Mouse (Mus musculus) cortical plate, adult 2 months (tissue): ENCODE data around the gene Ero1lb.
"Not testable (repeated sequence)": the region's sequence is repeated elsewhere in the genome, so short reads cannot be mapped to it uniquely, and the experiment has no call there.

Experiments used
- CTCF ChIP-seq: fragments of 200-500 bp; IDR thresholded peaks from 2 replicates; pipeline ENCODE4 v1.5.1; 2011; ENCODE audit warnings: mild to moderate bottlenecking, control low read depth, low read length; ENCODE audit not compliant: insufficient read depth; ENCODE audit errors: extremely low read depth
- POLR2A ChIP-seq: fragments of 200-500 bp; IDR thresholded peaks from 2 replicates; pipeline ENCODE4 v1.6.1; 2011; ENCODE audit warnings: mild to moderate bottlenecking, low read length, control low read depth; ENCODE audit not compliant: insufficient read depth; ENCODE audit errors: extremely low read depth

DNA sequence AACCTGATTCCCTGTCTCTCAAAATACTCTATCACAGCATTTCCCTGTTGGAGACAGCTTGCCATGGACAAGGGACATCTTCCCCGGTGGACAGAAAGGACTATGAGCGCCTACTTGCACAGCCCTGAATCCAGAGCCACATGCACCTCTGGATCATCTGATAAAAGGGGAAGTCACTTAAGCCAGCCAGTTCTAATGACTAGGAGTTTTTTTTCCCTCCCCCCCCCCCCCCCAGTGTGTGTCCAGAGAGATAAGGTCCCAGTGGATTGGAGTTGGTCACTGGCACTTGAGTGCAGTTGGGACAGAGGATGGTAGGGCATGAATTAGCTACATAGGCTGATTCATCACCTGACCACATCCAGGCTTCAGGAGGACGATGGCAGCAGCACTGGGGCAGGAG is 60.4 kb downstream of the Ero1lb start:
- not testable (repeated sequence) for TF ChIP-seq CTCF, POLR2A
